Mouse (Mus musculus) brain, embryonic 14.5 days (tissue): ENCODE data around the gene Notum. TPM values are rescaled to one million over a fixed set of nuclear protein-coding genes. Genes with fewer than 3 reads are reported as not detected.

Experiments
- DNase-seq: peaks from one replicate; pipeline ENCODE4 v3.0.0-alpha.2; 2011; ENCODE audit warnings: low read depth
- CTCF ChIP-seq: fragments of 200-500 bp; IDR thresholded peaks from 2 replicates; pipeline ENCODE4 v1.5.1; 2012; ENCODE audit warnings: inconsistent platforms, mild to moderate bottlenecking, moderate library complexity, borderline replicate concordance; ENCODE audit not compliant: insufficient read depth, insufficient read length; ENCODE audit errors: extremely low read depth
- POLR2A ChIP-seq: fragments of 200-500 bp; IDR thresholded peaks from 2 replicates; pipeline ENCODE4 v1.6.1; 2012; ENCODE audit warnings: mild to moderate bottlenecking, inconsistent platforms, borderline replicate concordance; ENCODE audit not compliant: poor library complexity, insufficient read depth, insufficient read length, severe bottlenecking; ENCODE audit errors: extremely low read depth
- polyA plus RNA-seq: library from polyadenylated mRNA; depleted of rRNA; stranded (reverse); fragments of >200 nt; gene quantifications from 2 replicates; pipeline ENCODE4 v1.2.3, GENCODE M21; 2012

Notum gene
- polyA plus RNA-seq, 1 experiment = 2.7 TPM

GRCm38 (mm10) chr11:120630881-120631725 is 29.9 kb downstream of the Notum start:
- TF ChIP-seq CTCF (no peak), POLR2A (no peak)
- no peak for DNase-seq

DNA sequence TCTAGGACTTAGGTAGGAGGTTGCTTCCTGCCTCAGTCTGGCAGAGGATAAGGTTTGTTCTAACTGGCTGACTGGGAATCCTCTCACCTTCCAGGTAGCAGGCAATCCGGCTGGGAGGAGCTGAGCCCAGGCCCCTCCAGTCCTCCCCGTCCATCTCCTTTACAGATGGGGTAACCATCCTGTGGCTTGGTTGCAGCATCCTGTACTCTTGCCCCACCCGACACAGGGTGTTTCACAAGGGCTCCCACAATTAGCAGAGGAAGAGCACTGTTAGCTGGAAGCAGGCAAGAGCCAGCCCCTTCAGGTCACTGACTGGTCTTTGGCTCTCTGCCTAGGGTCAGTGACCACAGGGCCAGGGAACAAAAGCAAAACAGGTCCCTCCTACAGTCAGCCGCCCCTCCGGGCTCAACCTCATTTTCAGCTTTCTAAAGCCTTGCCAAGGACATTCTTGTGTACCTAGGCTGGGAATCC is 30.5 kb downstream of the Notum start:
- DNase-seq = no peak
- TF ChIP-seq CTCF (no peak), POLR2A (no peak)

DNA sequence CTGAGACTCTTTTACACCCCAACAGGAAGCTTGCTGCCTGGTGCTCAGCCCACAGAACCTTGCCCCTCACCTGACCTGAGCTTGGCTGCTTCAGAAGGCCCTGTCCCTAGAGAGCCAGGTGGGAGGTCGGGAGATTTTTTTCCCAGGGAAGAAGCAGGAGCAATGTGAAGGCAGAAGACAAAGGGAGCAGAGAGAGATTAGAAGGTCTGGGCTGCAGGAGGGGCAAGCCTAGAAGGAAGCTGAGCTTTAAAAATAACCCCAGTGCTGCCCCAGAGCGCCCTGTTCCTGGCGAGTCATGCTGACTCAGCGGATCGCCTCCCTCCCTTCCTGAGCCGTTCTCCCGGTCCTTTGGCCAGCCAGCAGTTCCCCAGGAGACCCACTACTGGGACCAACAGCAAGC is 31.1 kb downstream of the Notum start:
- DNase-seq = no peak
- TF ChIP-seq POLR2A = no peak
- no peak for TF ChIP-seq CTCF

DNA sequence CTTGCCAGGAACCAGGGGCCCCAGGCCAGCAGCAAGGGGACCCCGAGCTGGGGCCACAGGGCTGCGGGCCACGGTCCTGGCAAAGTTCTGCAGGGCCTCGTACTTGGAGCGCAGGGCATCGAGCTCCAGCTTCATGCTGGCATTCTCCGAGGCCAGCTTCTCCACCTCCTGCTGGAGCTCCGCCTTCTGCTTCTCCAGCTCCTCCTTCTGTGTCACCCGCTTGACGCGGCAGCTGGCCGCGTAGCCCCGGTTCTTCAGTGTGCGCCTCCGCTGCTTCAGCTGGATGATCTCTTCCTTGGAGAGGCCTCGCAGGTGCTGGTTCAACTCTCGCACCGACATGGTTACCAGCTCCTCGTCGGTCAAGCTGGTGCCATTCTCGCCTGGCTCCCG is 31.6 kb downstream of the Notum start:
- DNase-seq = no peak
- no peak for TF ChIP-seq CTCF
- no peak for TF ChIP-seq POLR2A

GRCm38 (mm10) chr11:120628601-120629340 is 32.2 kb downstream of the Notum start:
- TF ChIP-seq CTCF (no peak), POLR2A (no peak)
- no peak for DNase-seq

DNA sequence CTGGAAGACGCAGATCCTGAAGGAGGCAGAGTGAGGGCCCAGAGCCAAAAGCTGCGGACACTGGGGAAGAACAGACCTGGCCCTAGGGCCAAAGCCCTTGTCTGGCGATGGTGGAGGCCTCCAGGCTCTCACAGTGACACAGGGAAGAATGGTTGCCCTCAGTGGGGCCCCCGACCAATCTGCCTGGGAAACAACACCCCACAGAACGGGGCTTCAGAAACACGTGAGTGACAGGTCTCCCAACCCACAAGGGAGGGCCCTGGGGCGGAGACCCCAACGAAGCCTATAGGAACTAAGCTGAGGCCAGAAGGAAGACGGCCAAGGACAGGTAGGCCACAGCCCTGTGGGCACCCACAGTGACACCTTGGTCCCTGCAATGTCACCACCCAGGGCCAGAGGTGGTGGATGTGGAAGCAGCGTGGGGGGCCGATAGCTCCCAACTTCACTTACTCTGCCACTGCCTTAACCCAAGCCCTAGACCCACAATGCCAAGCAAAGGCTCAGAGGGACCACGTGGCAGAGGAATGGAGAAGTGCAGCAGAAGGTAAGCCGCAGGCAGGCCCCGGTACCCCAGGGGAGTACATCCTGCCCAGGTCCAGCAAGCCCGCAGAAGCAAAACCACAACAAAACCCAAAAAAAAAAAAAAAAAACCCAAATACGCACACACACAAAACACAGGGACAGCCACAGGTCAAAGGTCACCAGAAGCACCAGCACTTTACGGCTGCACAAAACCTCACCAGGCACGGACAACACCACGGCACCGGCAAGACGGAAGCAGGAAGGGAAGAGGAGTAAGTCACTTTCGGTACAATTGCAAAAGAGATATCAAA is 33.3 kb downstream of the Notum start:
- TF ChIP-seq POLR2A (no peak), CTCF (no peak)
- no peak for DNase-seq

DNA sequence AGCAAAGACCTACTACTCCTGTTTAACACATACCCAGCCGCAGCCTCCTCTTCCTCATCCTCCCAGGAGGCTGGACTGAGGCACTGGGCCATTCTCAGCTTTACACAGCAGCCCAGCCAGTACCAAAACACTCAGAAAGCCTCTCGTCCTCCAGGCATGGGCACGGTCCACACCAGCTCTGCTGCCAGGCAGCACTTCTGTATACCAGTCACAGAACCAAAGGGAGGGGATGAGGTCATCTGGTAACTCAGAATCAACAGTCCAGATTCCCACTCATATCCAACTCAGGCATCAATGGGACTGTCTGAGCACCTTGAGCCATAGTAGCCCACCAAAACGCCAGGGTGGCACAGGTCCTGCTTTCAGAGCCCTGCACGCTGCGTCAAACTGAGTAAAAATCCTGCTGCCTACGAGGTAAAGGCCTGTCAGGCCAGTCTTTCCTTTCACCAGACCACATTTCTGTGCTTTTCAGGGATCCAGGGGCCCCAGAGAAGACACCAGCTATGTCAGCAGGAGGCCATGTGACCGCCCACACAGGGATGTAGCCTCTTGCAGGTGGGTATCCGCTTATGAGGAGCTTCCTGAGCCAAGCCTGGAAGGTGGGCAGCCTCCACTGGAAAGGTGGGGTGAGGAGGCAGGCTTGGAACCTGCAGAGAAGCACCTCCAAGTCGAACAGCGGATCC is 34.0 kb downstream of the Notum start:
- TF ChIP-seq CTCF = no peak
- no peak for TF ChIP-seq POLR2A
- no peak for DNase-seq

DNA sequence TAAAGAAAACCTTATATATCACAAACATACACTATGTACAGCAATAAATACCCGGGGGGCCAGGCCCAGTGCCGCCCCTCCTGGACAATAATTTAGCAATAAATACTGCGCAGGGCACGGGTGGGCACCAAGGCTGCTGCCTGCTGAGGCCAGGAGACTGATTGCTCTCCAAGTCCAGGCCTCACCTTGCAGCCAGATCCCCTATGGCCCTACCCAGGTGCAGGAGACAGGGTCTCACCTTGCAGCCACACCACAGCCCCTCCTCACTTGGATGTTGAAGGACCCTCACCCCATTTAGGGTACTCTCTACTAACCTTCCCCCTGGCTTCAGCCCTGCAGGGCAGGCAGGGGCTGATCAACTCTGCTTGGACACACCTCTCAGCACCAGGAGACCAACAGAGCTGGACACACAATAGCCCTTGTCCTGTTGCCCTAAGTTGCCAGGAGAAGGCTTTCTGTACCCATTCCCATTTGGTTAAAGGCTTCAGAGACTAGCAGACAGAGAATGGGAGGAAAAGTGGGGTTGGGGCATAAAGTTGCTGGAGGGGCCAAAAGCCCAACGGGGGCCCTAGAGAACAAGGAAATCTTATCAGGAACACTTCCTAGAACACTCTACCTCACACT is 35.7 kb downstream of the Notum start, which contains the start of gene Sirt7:
Sirt7 (minus strand) TSS at position 89 of the 624 bp plus-strand sequence.
- TF ChIP-seq CTCF (no peak), POLR2A (no peak)
- no peak for DNase-seq

DNA sequence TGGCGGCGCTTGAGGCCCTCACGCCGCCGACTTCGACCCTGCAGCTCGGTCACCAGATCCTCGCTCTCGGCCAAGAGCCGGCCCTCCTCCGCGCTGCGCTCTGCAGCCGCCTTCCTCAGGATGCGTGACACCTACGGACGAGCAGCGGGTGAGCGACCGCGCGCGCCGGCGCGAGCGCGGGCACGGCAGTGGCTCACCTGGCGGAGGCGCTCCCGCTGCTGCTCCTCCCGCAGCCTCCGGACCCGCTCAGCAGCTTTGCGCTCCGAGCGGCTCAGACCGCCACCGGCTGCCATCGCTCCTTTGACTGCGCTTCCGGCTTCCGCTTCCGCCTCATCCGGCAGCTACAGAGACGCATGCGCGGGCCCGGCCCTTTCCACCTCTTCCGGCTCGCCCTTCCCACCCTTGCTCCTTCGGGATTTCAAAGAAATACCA is 36.3 kb downstream of the Notum start:
- peak; percentile 95 for DNase-seq
- TF ChIP-seq POLR2A (peak; percentile 68; the same call in 1 of the 2 replicates), CTCF (no peak)

DNA sequence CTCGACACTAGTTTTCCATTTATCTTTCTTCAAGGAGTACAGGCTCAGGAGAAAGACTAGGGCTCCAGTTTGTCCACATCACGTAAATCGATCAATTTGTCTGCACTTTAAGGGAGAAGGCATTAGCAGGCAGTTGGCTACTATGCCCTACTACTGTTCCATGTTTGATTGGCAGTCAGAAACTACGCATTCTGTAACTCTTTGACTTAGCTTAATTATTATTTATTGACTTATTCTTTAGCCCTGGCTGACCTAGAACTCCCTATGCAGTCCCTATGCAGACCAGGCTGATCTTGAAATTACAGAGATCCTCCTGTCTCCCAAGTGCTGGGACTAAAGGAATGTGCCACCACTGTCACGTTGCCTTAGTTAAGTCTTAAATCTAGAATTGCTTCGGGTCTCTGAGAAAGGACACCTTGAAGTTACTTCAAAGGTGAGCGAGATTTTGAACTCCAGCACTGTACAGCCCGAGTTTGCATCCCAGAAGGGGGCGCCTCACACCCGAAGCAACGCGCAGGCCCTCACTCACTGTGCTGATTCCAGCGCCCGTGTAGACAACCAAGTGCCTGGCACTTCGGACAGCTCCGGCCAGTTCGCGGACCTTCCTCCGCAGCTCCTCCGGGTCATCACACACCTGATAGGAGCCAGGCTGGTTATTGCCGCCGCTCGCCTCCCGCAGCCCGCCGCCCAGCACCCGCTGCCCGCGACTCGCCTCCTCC is 36.9 kb downstream of the Notum start:
- DNase-seq = peak; percentile 65
- TF ChIP-seq POLR2A (no peak), CTCF (peak; percentile 61)

GRCm38 (mm10) chr11:120622805-120623204 is 38.2 kb downstream of the Notum start:
- no peak for DNase-seq
- TF ChIP-seq CTCF (no peak), POLR2A (no peak)
